Mouse (Mus musculus) frontal cortex, postnatal 14 days (tissue): ENCODE data around the gene Shoc2.
"Not testable (repeated sequence)": the region's sequence is repeated elsewhere in the genome, so short reads cannot be mapped to it uniquely, and the experiment has no call there.

Source experiments
- DNase-seq, 2 experiments: peaks; one replicate each; pipeline ENCODE4 v3.0.0; 2022; ENCODE audit warnings: low spot score in 2 of 2

Shoc2 gene

DNA sequence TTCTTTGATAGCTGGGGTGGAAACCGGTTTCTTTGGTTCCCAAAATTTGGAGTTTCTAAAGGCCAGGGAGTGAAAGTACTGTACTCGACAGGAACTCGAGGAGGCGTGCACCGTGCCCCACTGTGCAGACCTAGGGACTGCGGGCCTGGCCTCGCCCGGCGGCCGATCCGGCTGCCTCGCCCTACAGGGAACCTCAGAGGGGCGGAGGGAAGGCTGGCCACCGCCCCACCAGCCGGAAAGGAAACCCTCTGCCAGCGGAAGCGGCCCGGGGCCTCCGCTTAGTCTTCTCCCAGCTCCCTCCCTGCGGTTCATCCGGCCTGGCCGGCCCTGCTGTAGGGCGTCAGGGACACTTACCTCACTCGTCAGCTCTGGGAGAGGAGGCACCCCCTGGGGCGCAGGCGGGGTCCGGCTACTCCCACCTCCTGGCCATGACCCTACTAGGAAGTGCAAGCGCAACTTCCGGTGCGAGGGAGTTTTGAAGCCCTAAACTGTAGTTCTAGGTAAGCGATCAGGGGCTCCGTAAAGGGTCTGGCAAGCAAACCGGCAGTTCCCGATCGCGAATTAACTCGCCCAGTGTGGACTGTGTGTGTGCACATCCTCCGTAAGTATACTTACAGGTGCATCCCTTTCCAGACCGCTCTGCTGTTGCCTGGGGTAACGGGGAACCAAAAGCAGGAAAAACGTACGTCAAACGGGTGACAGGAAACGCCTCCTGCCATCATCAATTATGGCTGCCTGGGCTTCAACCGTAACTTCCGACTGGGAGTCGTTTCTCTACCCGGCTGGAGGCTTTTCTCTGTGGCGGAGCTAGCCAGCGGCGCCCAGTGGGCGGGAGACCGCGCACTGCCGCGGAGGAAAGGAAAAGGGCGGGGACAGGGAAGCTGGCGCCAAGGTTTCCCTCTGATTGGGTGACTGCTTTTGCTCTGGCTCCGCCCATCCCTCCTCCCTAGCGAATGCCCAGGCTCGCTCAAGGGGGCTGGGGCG is at the start of gene Shoc2, which contains the start of gene Bbip1:
Shoc2 (plus strand) TSS at position 505 of the 984 bp plus-strand sequence.
Bbip1 (minus strand) TSS at position 826 of the 984 bp plus-strand sequence.
- peak; percentile 96 to 99 for DNase-seq

DNA sequence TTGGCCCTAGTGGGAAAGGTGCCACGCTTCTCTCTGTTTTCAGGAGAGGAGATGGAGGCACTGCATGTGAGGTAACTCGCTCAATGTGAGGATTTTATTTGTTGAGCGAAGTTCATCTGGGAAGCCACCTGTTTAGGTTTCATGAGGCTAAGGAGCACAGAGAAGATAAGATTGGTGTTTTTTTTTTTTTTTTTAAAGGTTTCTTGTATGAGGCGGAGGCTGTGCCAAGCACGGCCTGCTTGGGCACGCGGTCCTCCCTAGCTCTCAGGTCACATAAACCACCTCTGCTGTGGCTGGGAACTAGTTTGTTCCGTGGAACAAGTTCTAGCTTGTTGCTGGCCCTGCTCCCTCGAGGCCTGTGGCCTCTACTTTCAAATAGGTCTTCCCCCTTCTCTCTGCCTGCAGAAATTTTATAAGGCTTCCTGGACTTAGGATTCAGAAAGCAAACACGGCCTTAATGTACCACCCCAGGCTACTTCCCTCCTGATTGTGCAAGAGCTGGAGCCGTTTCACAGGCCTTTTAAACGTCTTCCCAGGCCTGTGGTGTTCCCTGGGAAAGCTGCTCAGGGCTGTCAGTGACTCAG is 49.5 kb upstream of the Shoc2 start:
- DNase-seq = no peak

DNA sequence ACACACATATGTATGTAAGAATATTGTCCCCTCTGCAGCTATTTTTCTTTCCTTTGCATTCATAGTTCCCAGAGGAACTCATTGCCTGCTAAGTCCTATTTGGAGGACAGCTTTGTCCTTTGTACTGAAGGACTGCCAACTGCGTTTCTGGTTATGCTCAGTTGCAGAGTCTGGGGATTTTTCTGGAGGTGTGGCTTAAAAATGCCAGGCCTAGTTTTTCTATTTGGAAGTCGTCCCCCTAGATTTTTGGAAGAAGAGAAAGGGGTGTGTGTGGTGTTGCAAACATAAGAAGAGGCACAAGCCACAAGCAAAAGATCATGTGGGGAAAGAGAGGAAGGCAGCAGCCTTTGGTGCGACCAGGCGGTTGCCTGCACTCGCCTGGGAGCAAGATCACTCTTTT is 46.1 kb upstream of the Shoc2 start:
- no peak for DNase-seq

DNA sequence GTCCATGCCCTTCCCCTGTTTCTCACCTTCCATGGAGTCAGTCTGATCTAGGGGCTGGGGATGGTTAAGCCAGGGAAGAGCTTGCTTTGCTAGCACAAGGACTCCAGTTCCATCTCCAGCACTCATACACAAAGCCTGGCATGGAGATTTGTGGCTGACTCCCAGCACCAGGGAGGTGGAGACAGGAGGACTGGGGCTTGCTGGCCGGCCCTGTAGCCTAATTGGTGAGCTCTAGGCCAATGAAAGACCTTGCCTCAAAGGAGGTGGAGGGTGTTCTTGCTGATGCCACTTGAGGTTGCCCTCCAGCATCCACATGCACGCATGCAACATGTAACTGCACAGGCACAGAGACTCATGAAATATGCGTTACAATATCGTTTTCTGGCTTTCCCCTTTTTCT is 45.6 kb upstream of the Shoc2 start:
- DNase-seq = no peak

DNA sequence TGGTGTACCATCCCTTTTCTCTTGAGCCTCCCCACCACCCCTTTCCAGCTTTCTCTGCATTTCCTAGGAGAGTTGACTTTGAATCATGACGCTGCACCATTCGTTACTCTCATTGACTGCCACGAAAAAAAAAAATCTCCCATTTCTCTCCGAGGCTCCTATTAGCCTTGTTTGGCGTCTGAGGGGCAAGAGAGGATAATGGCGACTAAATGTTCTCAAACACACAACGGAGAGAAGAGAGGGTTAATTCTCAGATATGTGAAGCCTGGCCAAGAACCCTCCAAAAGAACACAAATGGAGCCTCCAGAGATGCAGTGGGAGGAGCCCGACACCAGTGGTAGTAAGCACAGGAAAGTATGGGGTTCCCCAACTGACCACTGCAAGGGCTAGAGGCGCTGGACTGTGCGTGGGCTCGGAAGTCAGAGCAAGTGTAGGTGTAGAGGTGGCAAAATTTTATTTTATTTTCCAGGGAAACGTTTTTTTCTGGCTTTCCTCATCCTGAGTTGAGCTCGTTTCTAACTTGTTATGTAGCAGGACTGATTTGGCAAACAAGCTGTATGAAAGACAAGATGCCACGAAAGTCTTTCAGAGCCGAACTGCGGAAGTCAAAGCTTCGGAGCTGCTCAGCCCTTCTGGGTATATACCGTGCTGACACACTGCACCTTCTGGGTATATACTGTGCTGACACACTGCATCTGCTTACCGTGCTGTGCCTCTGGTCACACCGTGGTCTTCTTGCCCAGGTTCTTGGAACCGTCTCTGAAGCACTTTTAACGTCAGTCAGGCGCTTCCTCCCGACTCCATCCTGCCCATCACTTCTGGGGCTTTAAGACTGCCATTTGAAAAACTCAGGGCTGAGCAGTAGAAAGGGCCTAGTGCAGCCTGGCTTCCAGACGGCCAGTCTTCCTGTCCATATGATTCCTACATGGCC is 44.9 kb upstream of the Shoc2 start:
- DNase-seq = no peak

DNA sequence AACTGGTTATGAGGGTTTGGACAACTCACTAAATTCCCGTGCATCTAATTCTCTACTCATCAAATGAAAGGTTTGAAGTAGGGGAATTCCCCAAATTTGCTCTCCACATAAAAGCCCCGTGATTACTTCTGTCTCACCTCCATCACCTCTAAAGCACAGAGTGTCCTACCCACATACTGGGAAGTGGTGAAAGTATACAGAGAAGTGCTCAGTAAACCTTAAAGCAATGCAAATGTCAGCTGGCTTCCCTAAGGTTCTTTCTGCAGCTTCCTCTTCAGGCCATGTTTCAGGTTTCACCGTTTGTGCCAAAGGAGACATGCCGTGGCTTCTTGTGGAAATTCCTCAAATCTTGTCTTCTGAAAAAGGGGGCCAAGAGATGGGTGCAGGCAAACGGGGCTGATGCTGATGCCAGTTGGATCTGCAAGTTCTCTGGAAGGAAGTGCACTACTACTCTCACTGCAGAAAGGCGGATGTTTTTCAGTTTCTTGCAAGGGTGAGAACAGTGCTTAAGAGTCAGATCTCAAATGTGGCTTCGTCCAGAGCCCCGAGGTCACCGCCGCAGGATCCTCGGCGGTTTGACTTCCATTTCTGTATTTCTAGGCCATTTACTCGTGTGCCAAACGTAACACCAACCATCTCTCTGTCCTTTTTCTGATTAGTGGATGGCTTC is 44.0 kb upstream of the Shoc2 start:
- DNase-seq = no peak

DNA sequence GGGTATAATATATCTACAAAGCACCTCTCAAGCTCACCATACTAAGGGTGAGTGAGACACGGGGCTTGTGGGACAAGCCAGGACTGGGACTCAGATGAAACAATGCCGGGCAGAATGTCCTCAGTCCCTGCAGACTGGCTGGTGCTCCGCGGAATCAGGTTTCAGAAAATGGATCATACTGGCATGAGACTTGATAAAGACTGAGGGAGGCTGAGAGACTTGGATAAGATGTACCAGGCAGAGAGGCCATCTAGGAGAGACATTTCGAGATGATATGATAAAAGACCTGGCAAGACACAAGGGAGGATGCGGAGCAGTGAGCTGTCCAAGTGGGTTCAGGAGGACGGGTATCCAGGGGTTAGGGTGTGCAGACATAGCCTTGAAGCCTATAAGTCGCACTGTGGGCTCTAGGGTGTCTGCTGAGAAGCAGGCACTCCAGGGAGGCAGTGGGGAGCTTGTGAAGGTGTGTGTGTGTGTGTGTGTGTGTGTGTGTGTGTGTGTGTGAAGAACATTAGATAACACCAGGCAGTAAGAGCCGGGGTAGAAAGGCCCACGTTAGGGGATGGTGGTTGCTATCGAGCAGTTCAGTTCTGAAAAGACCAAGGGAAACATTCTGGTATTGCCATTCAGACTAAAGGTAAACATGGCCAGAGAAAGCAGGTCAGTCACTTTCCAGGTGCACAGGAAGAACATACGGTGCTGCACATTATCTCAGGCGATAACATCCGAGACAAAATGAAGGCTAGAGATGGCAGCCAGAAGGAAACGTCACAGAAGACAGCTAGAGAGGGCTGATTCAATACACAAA is 42.0 kb upstream of the Shoc2 start:
- DNase-seq = no peak

DNA sequence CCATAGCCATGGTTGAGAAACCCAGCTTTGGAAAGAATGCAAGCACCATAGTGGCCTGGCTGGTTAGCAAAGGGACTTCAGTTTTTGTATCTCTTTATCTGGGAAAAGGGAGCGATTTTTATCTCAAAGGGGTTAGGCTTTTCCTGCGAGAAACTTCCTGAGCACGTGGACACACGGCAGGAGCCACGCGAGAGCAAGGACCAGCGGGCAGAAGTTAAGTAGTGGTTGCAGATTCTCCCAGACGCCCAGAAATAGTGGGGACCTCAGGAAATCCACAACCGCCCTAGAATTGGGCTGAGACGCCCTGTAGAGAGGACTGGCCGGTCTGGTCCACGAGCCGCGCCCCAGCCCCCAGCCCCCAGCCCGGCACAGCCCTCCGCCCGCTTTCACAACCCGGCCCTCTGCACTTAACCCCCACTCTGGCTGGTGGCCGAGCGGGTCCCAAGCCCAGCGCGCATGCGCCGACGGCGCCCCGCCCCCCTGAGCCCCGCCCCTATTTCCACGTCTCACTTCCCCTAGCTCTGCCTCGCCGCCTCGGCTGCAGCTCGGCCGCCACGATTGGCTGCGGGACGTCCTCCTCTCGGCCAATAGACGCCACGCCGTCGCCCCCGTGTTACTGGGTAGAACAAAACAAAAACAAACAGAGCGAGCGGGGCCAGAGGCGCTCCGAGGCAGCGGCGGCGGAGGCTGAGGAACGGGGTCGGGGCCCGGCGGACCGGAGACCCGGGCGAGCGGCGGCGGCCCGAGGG is 41.2 kb upstream of the Shoc2 start:
- peak; percentile 94 to 95 for DNase-seq

DNA sequence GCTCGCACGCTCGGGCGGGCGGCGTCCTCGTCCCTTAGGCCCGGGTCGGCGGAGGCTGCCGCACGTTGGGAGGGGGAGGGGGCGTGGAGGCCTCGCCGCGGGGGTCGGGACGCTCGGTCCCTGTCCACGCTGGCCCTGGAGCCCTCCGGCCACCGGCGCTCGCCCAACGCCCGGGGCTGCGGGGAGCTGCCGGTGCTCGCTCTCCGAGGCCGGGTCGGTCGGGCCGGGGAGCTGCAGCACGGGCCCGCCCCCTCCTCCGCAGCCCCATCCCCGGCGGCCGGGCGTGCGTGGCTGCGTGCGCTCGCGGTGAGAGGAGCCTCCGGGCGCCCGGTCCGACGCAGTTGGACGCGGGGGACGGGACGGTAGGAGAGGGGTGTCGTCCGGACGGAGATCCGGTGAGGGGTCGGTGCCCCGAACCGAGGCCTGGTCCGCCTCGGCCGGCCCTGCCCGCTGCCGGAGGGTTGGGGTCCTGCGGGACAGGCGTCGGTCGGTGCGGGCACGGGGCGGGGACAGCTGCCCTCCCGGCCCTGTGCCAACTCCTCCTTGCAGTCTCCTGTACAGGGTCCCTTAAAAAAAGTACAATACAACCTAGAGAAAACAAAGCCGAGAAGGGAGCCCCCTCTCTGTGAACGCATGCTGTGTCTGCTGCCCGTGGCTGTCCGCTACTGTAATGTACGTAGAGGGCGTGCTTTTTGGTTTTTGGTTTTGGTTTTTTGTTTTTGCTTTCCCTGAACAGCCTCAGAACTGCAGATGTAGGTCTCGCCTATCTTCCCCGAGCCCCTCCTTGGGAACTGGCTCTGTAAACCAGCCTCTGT is 40.4 kb upstream of the Shoc2 start:
- peak; percentile 41 to 50 for DNase-seq

DNA sequence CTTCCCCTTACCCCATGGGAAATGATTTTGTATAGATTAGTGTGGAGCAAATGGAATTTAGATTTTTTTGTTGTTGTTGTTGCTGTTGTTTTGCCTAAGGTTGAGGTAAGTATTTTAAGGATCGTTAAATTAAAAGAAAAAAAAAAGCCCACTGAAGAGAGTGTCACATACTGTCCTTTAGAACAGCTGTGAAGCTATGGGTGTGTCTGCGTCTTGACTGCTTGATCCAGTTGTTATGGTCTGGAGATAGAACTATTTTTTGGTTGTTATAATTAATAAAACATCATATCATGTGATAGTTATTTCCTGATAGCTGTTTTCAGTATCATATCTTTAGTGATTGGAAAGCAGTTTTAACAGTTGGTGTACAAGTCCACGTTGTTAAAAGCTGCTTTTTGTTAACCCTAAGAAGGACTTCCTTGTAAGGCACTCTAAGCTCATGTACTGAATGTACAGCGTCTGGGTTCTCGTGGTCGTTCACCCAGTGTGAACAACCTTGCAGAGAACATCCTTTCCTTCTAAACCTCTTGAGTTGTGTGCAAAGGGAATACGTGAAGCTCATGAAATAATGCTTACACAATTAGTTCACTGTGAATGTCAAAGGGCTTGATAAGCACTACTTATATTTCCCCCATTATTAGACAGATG is 39.1 kb upstream of the Shoc2 start:
- no peak for DNase-seq

DNA sequence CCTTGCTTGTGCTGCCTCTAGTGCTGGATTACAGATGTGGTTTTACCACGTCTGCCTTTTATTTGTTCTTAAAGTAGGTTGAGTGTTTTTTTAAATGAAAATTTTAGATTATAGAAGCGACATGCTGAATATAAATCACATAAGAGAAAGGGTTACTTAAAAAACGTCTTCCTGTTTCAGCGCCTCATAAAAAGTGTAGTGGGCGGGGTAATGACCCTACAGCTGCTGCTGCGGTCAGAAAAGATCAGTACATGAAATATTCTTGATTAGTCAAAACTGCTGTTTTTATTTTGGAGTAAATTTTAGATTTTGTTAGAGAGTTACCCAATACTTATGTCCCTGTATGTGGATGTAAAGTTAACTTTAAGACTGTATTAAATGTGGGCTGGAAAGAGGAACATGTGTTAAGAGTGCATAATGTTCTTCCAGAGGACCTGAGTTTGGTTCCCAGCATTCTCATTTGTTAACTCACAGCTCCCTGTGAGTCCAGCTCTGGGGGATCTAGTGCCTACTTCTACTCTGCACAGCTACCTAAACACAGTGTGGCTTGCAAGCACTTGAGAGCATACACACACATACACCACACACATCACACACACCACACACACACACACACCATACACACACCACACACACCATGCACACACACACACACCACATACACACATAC is 37.9 kb upstream of the Shoc2 start:
- no peak for DNase-seq

DNA sequence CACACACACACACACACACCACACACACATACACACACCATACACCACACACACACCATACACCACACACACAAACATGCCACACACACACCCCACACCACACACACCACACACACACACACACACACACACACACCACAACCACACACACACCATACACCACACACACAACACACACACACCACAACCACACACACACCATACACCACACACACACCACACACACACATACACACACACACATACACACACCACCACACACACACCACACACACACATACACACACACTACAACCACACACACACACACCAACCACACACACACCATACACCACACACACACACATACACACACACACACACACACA is 37.4 kb upstream of the Shoc2 start:
- not testable (repeated sequence) for DNase-seq

DNA sequence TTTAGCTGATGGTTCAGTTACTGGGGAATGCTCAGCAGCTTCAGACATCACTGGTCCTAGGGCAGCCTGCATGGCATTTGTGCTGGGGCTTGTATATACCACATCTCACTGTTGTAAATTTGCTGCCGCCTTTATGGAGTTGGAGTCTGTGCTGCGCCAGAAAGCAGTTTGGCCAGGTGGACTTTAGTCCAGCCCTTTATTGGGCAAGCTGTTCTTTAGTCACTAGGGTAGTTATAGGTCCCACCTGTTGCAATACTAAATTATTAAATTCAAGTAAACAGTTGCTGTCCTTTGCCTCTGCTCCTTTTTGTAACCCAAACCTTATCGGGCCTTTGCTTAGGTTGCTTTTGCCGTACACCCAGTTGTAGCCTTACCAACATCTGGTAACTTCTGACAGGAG is 29.2 kb upstream of the Shoc2 start:
- DNase-seq = no peak

DNA sequence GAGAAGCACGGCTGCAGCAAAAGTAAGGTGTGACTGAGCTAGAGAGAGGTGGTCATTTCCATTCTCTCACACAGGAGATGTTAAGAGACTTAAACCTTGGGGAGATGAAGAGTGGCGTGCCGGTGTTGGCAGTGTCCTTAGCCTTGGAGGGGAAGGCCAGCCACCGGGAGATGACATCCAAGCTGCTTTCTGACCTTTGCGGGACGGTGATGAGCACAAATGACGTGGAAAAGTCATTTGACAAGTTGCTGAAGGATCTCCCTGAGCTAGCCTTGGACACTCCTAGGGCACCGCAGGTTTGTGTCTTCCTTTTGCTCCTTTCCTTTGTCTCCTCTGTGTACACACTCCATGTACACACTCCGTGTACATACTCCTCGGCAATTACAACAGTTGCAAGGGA is 24.6 kb upstream of the Shoc2 start:
- no peak for DNase-seq

DNA sequence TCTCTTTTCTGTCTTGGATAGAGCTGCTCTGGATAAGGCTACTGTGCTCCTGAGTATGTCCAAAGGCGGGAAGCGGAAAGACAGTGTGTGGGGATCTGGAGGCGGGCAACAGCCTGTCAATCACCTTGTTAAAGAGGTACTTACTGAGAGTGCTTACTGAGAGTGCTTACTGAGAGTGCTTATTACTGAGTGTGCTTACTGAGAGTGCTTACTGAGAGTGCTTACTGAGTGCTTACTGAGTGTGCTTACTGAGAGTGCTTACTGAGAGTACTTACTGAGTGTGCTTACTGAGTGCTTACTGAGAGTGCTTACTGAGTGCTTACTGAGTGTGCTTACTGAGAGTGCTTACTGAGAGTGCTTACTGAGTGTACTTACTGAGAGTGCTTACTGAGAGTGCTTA is 22.1 kb upstream of the Shoc2 start:
- not testable (repeated sequence) for DNase-seq

DNA sequence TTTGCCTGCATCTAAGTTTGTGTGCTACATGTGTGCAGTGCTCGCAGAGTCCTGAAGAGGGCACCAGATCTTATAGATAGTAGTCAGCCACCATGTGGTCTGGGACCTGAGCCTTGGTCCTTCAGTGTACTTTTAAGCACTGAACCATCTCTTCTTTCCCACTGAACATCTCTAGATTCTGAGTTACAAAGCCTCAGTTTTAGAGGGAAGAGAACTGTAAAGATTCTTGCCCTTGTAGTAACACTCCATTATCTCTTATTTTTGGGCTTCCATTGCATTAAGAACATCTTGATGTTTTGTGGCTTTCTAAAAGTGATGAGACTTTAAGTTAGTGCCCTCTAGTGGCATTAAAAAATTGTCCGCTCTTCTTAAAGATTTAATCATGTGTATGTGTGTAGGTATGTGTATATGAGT is 18.8 kb upstream of the Shoc2 start:
- no peak for DNase-seq

DNA sequence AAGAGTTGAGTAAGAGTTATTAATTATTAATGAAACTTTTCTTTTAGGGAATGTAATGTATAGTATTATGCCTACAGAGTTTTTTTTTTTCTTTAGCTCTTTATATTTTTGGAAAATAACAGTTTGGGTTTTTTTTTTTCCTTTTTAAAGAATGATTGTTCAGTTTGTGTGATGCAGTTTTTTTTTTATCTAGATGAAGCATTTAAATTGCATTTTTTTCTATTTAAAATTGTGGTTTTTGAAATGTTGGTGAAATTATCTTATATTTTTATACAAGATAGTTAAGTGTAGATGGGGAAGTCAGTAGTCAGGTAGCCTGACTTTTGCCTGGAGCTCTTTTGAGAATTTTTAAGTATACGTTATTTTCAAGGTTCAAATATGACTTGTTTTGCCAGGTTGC is 17.4 kb upstream of the Shoc2 start:
- DNase-seq = no peak

DNA sequence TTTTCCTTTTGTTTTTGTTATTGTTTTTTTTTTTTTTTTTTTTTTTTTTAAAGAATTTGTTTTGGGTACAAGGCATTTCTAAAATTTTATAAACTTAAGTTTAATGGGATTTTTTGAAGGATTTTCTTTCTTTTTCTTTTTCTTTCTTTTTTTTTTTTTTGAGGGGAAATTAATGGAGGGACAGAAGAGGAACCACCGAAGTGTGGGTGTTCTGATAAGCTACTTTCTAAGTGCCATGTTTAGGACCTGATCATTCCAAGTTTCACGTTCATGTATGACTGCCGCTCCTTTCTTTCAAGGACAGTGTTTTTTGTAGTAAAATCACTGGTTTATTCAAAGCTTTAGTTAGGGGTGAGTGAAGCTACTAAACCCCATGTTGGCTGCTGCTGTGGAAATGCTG is 14.9 kb upstream of the Shoc2 start:
- no peak for DNase-seq
